Mouse (Mus musculus): ENCODE measurements around the gene Ltk. TPM values are rescaled to one million over a fixed set of nuclear protein-coding genes. Genes with fewer than 3 reads are reported as not detected.

Ltk gene
- polyA plus RNA-seq (2015; fragmentation: Nextera tagmentation; extraction: Ambion mirVana) = 1.3 and 1.5 TPM in 2 replicates

DNA sequence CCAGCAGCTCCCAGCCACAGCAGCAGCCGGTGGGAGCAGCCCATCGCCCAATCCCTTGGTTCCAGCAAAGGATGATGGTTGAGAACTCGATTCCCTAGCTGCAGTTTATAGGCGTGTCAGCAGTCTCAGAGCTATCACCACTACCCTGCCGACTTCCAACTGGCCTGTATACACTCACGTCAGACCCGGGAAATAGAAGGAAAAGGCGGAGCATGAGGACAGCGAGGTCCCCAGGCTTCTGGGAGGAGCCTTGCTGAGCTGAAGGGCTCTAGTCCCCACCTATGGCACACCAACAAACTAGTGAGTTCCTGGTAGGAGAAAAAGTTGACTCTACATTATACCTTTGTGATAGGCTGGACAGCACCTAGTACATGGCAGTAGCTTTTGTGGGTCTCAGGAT lies at the start of gene Ltk:
Gene Ltk, minus strand, starts transcription at position 181 of the 400 bp plus-strand sequence.
- no peak within 1 kb of the TSS for H3K27ac ChIP-seq (ENCODE audit: low read length)
- WGBS = 13% methylated on average over 9 of the region's 9 CpGs
- ATAC-seq (ENCODE audit: low read depth) = no peak
- H3K9me3 ChIP-seq (ENCODE audit: control insufficient read depth, low read length) = no peaks in the 10 kb centered on the region
- no peak within 1 kb of the TSS for H3K4me3 ChIP-seq (ENCODE audit: low read length)
- peaks cover 3% of the 10 kb centered on the region; the same call in 1 of the 2 replicates for H3K4me1 ChIP-seq (replicated peaks; ENCODE audit: control insufficient read depth, insufficient read depth, low read length)
- peaks cover 47% of the 10 kb centered on the region for H3K27me3 ChIP-seq (ENCODE audit: control insufficient read depth, insufficient read depth, low read depth, low read length)
- H3K4me2 ChIP-seq (ENCODE audit: low read depth, low read length) = no peak within 1 kb of the TSS
- no peak within 1 kb of the TSS for H3K9ac ChIP-seq (ENCODE audit: low read length)
- peaks cover 8% of the 10 kb centered on the region for H3K36me3 ChIP-seq (ENCODE audit: control insufficient read depth, insufficient read depth, low read length)

DNA sequence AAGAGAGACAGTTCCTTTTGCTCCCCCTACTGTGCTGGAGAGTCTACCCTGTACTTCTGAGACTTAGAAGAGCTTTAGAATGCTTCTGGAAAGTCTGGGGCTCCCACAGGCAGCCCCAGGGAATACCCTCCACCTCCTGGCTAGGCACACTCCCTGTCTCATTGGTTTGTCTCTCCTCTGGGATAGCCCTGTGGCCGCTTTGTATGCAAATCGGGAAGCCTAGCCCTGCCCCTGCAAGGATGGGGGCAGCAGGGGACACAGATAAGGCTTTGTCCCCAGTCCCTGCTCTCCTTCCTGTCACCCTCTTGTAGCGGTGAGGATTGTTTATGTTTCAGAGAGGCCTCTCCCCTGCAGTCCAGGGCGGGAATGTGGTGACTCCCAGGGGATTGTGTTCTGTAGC lies 48.6 kb upstream of the Ltk start:
- Histone ChIP-seq H3K4me1 (replicated peaks; ENCODE audit: control insufficient read depth, insufficient read depth, low read length) (peaks cover 5% of the 10 kb centered on the region), H3K9me3 (ENCODE audit: control insufficient read depth, low read length) (no peaks in the 10 kb centered on the region), H3K9ac (ENCODE audit: low read length) (no peak overlapping the region), H3K4me3 (ENCODE audit: low read length) (no peak overlapping the region), H3K27ac (ENCODE audit: low read length) (no peak overlapping the region), H3K4me2 (ENCODE audit: low read depth, low read length) (no peak overlapping the region), H3K36me3 (ENCODE audit: control insufficient read depth, insufficient read depth, low read length) (peaks cover 7% of the 10 kb centered on the region; the same call in 1 of the 2 replicates), H3K27me3 (ENCODE audit: control insufficient read depth, insufficient read depth, low read depth, low read length) (no peaks in the 10 kb centered on the region)
- 36% methylated on average over 4 of the region's 4 CpGs for WGBS
- peak; percentile 49; the same call in 1 of the 2 replicates for ATAC-seq (ENCODE audit: low read depth)

GRCm38 (mm10) chr2:119808438-119808837 lies 48.2 kb upstream of the Ltk start:
- Histone ChIP-seq H3K9me3 (ENCODE audit: control insufficient read depth, low read length) (no peaks in the 10 kb centered on the region), H3K4me1 (replicated peaks; ENCODE audit: control insufficient read depth, insufficient read depth, low read length) (peaks cover 5% of the 10 kb centered on the region), H3K4me2 (ENCODE audit: low read depth, low read length) (no peak overlapping the region), H3K9ac (ENCODE audit: low read length) (no peak overlapping the region), H3K27me3 (ENCODE audit: control insufficient read depth, insufficient read depth, low read depth, low read length) (no peaks in the 10 kb centered on the region), H3K27ac (ENCODE audit: low read length) (no peak overlapping the region), H3K4me3 (ENCODE audit: low read length) (no peak overlapping the region), H3K36me3 (ENCODE audit: control insufficient read depth, insufficient read depth, low read length) (peaks cover 7% of the 10 kb centered on the region; the same call in 1 of the 2 replicates)
- 35% methylated on average over 4 of the region's 4 CpGs for WGBS
- ATAC-seq (ENCODE audit: low read depth) = no peak

GRCm38 (mm10) chr2:119805536-119805935 lies 45.3 kb upstream of the Ltk start:
- Histone ChIP-seq H3K27ac (ENCODE audit: low read length) (no peak overlapping the region), H3K4me1 (replicated peaks; ENCODE audit: control insufficient read depth, insufficient read depth, low read length) (peaks cover 21% of the 10 kb centered on the region), H3K27me3 (ENCODE audit: control insufficient read depth, insufficient read depth, low read depth, low read length) (no peaks in the 10 kb centered on the region), H3K9me3 (ENCODE audit: control insufficient read depth, low read length) (no peaks in the 10 kb centered on the region), H3K4me2 (ENCODE audit: low read depth, low read length) (no peak overlapping the region), H3K9ac (ENCODE audit: low read length) (no peak overlapping the region), H3K36me3 (ENCODE audit: control insufficient read depth, insufficient read depth, low read length) (peaks cover 5% of the 10 kb centered on the region; the same call in 1 of the 2 replicates), H3K4me3 (ENCODE audit: low read length) (no peak overlapping the region)
- WGBS = 53% methylated on average over 8 of the region's 8 CpGs
- ATAC-seq (ENCODE audit: low read depth) = no peak

- H3K27me3 ChIP-seq (ENCODE audit: control insufficient read depth, insufficient read depth, low read depth, low read length) = no peaks in the 10 kb centered on the region
- no peak overlapping the region for H3K27ac ChIP-seq (ENCODE audit: low read length)
- 61% methylated on average over 9 of the region's 9 CpGs for WGBS
- no peak for ATAC-seq (ENCODE audit: low read depth)
- peaks cover 5% of the 10 kb centered on the region; the same call in 1 of the 2 replicates for H3K36me3 ChIP-seq (ENCODE audit: control insufficient read depth, insufficient read depth, low read length)
- H3K4me3 ChIP-seq (ENCODE audit: low read length) = no peak overlapping the region
- H3K9ac ChIP-seq (ENCODE audit: low read length) = no peak overlapping the region
- H3K4me2 ChIP-seq (ENCODE audit: low read depth, low read length) = no peak overlapping the region
- no peaks in the 10 kb centered on the region for H3K9me3 ChIP-seq (ENCODE audit: control insufficient read depth, low read length)
- peaks cover 25% of the 10 kb centered on the region for H3K4me1 ChIP-seq (replicated peaks; ENCODE audit: control insufficient read depth, insufficient read depth, low read length)
Measured at GRCm38 (mm10) chr2:119804776-119805175, 44.5 kb upstream of the Ltk start.

DNA sequence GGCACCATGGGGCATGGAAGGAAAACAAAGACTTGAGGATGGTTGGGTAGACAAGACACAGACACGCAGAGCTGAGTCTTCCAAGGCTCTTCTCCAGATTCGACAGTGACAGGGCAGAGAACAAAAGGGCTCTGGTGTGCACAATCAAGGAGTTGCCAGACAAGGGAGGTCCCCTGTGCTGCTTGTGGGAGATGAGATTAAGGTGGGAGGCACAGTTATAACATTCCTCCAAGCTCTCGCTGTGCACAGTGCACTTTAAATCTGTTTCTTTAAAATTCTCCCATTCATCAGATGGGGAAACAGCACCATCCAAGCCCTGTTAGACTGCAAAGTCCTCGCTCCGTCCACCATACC lies 44.0 kb upstream of the Ltk start:
- ATAC-seq (ENCODE audit: low read depth) = no peak
- H3K4me1 ChIP-seq (replicated peaks; ENCODE audit: control insufficient read depth, insufficient read depth, low read length) = peaks cover 25% of the 10 kb centered on the region

GRCm38 (mm10) chr2:119803618-119804274 lies 43.5 kb upstream of the Ltk start:
- Histone ChIP-seq H3K27ac (ENCODE audit: low read length) (no peak overlapping the region), H3K9ac (ENCODE audit: low read length) (no peak overlapping the region), H3K4me2 (ENCODE audit: low read depth, low read length) (no peak overlapping the region), H3K4me3 (ENCODE audit: low read length) (no peak overlapping the region), H3K4me1 (replicated peaks; ENCODE audit: control insufficient read depth, insufficient read depth, low read length) (peaks cover 22% of the 10 kb centered on the region), H3K9me3 (ENCODE audit: control insufficient read depth, low read length) (no peaks in the 10 kb centered on the region), H3K27me3 (ENCODE audit: control insufficient read depth, insufficient read depth, low read depth, low read length) (no peaks in the 10 kb centered on the region), H3K36me3 (ENCODE audit: control insufficient read depth, insufficient read depth, low read length) (peaks cover 2% of the 10 kb centered on the region; the same call in 1 of the 2 replicates)
- WGBS = 70% methylated on average over 6 of the region's 6 CpGs
- ATAC-seq (ENCODE audit: low read depth) = no peak

More for the DNA sequence above, 44.0 kb upstream of the Ltk start:
- WGBS = 69% methylated on average over 5 of the region's 5 CpGs
- Histone ChIP-seq H3K4me3 (ENCODE audit: low read length) (no peak overlapping the region), H3K27me3 (ENCODE audit: control insufficient read depth, insufficient read depth, low read depth, low read length) (no peaks in the 10 kb centered on the region), H3K4me2 (ENCODE audit: low read depth, low read length) (no peak overlapping the region), H3K36me3 (ENCODE audit: control insufficient read depth, insufficient read depth, low read length) (peaks cover 4% of the 10 kb centered on the region; the same call in 1 of the 2 replicates), H3K9ac (ENCODE audit: low read length) (no peak overlapping the region), H3K9me3 (ENCODE audit: control insufficient read depth, low read length) (no peaks in the 10 kb centered on the region), H3K27ac (ENCODE audit: low read length) (no peak overlapping the region)

DNA sequence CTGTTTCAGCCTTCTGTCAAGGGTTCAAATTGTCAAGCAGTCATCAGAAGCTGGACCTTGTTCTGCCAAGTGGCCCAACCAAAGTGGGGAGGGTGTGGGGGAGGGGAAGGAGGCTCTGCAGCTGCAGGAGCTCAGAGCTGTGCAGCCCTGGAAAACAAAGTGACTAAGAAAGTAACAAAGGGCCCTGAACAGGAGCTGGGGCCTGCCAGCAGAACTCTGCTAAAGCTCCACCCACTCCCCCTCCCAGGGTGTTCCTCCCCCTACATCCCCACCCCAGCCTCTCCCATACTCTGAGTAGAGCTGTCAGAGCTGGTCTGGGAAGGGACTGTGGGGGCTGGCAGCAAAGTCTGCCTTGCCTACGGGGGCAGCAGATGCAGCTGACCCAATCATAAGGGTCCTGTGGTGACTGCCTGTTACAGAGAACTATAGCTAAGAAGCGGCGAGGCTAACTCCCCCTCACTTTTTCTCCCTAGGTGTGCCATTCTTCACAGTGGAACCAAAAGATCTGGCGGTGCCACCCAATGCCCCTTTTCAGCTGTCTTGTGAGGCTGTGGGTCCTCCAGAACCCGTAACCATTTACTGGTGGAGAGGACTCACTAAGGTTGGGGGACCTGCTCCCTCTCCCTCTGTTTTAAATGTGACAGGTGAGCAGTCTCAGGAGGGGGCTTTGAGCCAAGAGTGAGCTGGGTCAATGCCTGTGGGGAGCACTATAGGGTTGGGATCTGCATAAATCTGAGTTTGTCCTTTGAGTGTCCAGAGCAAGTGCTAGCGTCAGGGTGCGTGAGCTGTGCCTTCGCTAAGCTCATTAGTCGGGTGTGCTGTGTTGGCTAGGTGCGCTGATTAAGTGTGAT lies 42.8 kb upstream of the Ltk start:
- peak overlapping the region; percentile 22; the same call in 1 of the 2 replicates for H3K9ac ChIP-seq (ENCODE audit: low read length)
- H3K4me2 ChIP-seq (ENCODE audit: low read depth, low read length) = no peak overlapping the region
- H3K4me1 ChIP-seq (replicated peaks; ENCODE audit: control insufficient read depth, insufficient read depth, low read length) = peaks cover 24% of the 10 kb centered on the region
- no peak overlapping the region for H3K27ac ChIP-seq (ENCODE audit: low read length)
- ATAC-seq (ENCODE audit: low read depth) = peak; percentile 26
- 68% methylated on average over 10 of the region's 10 CpGs for WGBS
- H3K9me3 ChIP-seq (ENCODE audit: control insufficient read depth, low read length) = no peaks in the 10 kb centered on the region
- no peaks in the 10 kb centered on the region for H3K27me3 ChIP-seq (ENCODE audit: control insufficient read depth, insufficient read depth, low read depth, low read length)
- peaks cover 2% of the 10 kb centered on the region; the same call in 1 of the 2 replicates for H3K36me3 ChIP-seq (ENCODE audit: control insufficient read depth, insufficient read depth, low read length)
- no peak overlapping the region for H3K4me3 ChIP-seq (ENCODE audit: low read length)
